Mouse (Mus musculus): ENCODE measurements around the gene Slpi.

- TF ChIP-seq POLR2A (IDR thresholded peaks at IDR 0.05; ENCODE audit: borderline replicate concordance, low read depth, low read length) (no peak), CTCF (IDR thresholded peaks at IDR 0.05; ENCODE audit: low read depth, low read length) (no peak)
These were observed 76.3 kb downstream of the Slpi start for GRCm38 (mm10) chr2:164312599-164312998.
